Mouse (Mus musculus): Measurements from ENCODE around the gene Dlg5.

Gene Dlg5

GRCm38 (mm10) chr14:24190131-24190530, 55.6 kb downstream of the Dlg5 start:
- in situ Hi-C loops (cut with MboI, MseI), result no loop called here

- in situ Hi-C loops (cut with MboI, MseI), result no loop called here
Observed at GRCm38 (mm10) chr14:24189598-24189997, 56.1 kb downstream of the Dlg5 start.

- in situ Hi-C loops (cut with MboI, MseI), result no loop called here
Observed at GRCm38 (mm10) chr14:24185514-24185913, 60.2 kb downstream of the Dlg5 start.

- in situ Hi-C loops (cut with MboI, MseI), result no loop called here
Observed at GRCm38 (mm10) chr14:24182955-24183354, 62.8 kb downstream of the Dlg5 start.

GRCm38 (mm10) chr14:24181811-24182506, 63.8 kb downstream of the Dlg5 start:
- in situ Hi-C loops (cut with MboI, MseI), result no loop called here

- in situ Hi-C loops (cut with MboI, MseI), result no loop called here
Observed at GRCm38 (mm10) chr14:24179466-24179991, 66.2 kb downstream of the Dlg5 start.

GRCm38 (mm10) chr14:24176609-24177008, 69.1 kb downstream of the Dlg5 start:
- in situ Hi-C loops (cut with MboI, MseI), result no loop called here

GRCm38 (mm10) chr14:24173326-24173725, 72.4 kb downstream of the Dlg5 start:
- in situ Hi-C loops (cut with MboI, MseI), result no loop called here

- in situ Hi-C loops (cut with MboI, MseI), result no loop called here
Observed at GRCm38 (mm10) chr14:24171639-24172311, 73.9 kb downstream of the Dlg5 start.

GRCm38 (mm10) chr14:24166046-24166445, 79.7 kb downstream of the Dlg5 start:
- in situ Hi-C loops (cut with MboI, MseI), result no loop called here

- in situ Hi-C loops (cut with MboI, MseI), result no loop called here
Observed at GRCm38 (mm10) chr14:24164721-24165367, 80.9 kb downstream of the Dlg5 start.

GRCm38 (mm10) chr14:24162856-24163255, 82.9 kb downstream of the Dlg5 start:
- in situ Hi-C loops (cut with MboI, MseI), result no loop called here

GRCm38 (mm10) chr14:24148892-24149291, 96.8 kb downstream of the Dlg5 start:
- in situ Hi-C loops (cut with MboI, MseI), result no loop called here

- in situ Hi-C loops (cut with MboI, MseI), result no loop called here
Observed at GRCm38 (mm10) chr14:24144821-24145220, 100.9 kb downstream of the Dlg5 start.

GRCm38 (mm10) chr14:24144421-24144820, 101.3 kb downstream of the Dlg5 start:
- in situ Hi-C loops (cut with MboI, MseI), result no loop called here

GRCm38 (mm10) chr14:24142926-24143430, 102.7 kb downstream of the Dlg5 start:
- in situ Hi-C loops (cut with MboI, MseI), result no loop called here

- in situ Hi-C loops (cut with MboI, MseI), result no loop called here
Observed at GRCm38 (mm10) chr14:24141727-24142126, 104.0 kb downstream of the Dlg5 start.

- in situ Hi-C loops (cut with MboI, MseI), result no loop called here
Observed at GRCm38 (mm10) chr14:24140297-24140812, 105.4 kb downstream of the Dlg5 start.

GRCm38 (mm10) chr14:24136908-24137307, 108.8 kb downstream of the Dlg5 start:
- in situ Hi-C loops (cut with MboI, MseI), result no loop called here

- in situ Hi-C loops (cut with MboI, MseI), result no loop called here
Observed at GRCm38 (mm10) chr14:24134623-24135290, 111.0 kb downstream of the Dlg5 start.

GRCm38 (mm10) chr14:24133801-24134200, 111.9 kb downstream of the Dlg5 start:
- in situ Hi-C loops (cut with MboI, MseI), result no loop called here

GRCm38 (mm10) chr14:24132092-24132491, 113.6 kb downstream of the Dlg5 start:
- in situ Hi-C loops (cut with MboI, MseI), result no loop called here
